Mouse (Mus musculus): ENCODE measurements at regions not wholly inside any gene's neighbourhood (a gene's known extent, or its start where the extent isn't known, plus 50 kb on each side); places are given as distances from the start of the nearest gene placed in this dataset.

DNA sequence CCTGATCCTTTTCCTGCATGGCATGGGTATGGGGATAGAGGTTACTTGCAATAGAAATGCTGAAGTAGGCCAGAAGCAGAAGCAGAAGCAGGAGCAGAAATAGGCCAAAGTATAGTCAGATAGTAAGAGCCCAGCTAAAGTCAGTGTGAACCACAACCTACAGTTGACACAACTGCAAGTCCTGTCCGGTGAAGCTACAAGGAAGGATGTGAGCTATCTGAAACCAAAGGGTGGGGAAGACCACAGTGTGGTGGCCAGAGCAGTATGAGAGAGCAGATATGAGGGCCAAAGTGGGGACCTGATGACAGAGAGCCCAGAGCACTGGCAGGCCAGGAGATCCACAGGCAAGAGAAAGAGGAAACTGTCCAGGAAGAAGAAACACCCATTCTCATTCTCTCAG, 87.1 kb upstream of the Sesn3 start:
- TF ChIP-seq MAX (IDR thresholded peaks at IDR 0.05) (no peak), USF1 (IDR thresholded peaks at IDR 0.05; ENCODE audit: low read depth) (no peak), CTCF (IDR thresholded peaks at IDR 0.05; ENCODE audit: control insufficient read depth, insufficient read depth, insufficient read length) (no peak), CEBPB (IDR thresholded peaks at IDR 0.05; ENCODE audit: low read depth) (no peak), MYOD1 (IDR thresholded peaks at IDR 0.05; ENCODE audit: control insufficient read depth, insufficient read length, low read depth) (no peak), MYOG (IDR thresholded peaks at IDR 0.05; ENCODE audit: control insufficient read depth, extremely low read depth, insufficient read length) (no peak), FOSL1 (IDR thresholded peaks at IDR 0.05; ENCODE audit: insufficient read depth, low read length, poor library complexity, severe bottlenecking) (no peak)

All from C2C12 (cell line).